Comparison of ENCODE assay signal across 35 mouse cellular contexts in the genomic region with DNA sequence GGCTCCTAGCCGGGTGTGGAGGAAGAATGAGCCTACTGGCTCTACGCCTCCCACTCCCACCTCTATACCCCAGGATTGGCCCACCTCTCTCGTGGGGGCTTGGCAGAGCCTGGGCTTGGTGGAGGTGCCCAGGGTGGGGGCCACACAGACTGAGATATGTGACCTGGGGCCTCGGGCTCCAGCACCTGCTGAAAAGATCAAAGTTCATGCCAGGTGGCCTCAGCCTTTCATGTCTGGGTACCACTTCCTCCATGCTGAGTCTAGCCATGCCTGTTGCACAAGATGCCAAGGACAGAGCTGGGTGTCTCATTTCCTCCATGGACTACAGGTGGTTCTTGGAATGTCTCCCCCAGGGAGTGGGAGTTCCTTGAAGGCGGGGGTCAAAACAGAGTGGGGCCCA. TPM values are rescaled to one million over a fixed set of nuclear protein-coding genes. Genes with fewer than 3 reads are reported as not detected.
A peak's percentile ranks its signal among the peaks of the same experiment; 100 is the strongest.
DNase-seq lines count a peak whose midpoint lies in the region; ATAC-seq and TF ChIP-seq lines count a peak whose summit lies in the region.
"Had no signal": no experiment of that assay in that cellular context is flagged by ENCODE, and none has a peak within 500 bp of the region (broad histone marks: within the 10 kb centered on the region; RNA-seq: fewer than 3 reads in every experiment).

No protein-coding gene starts in this region.

- TF ChIP-seq CTCF in gastrocnemius, adult 2 months (IDR thresholded peaks at IDR 0.05) = no peak

- no peak overlapping the region for H3K4me3 ChIP-seq in kidney, embryonic 14.5 days (ENCODE audit: low read length)
- no peak overlapping the region for H3K4me3 ChIP-seq in intestine, embryonic 15.5 days (replicated peaks)
- no peak overlapping the region for H3K4me3 ChIP-seq in stomach, embryonic 16.5 days (replicated peaks; ENCODE audit: low read length)
- no peak overlapping the region for H3K4me3 ChIP-seq in forebrain, embryonic 12.5 days (replicated peaks)
- no peak overlapping the region for H3K4me3 ChIP-seq in gastrocnemius, adult 2 months
- H3K4me3 ChIP-seq: embryonic facial prominence, embryonic 12.5 days; forebrain, embryonic 15.5 days; heart, embryonic 13.5 days; limb, embryonic 12.5 days; liver, embryonic 15.5 days; lung, embryonic 15.5 days had no signal

- H3K27ac ChIP-seq in kidney, embryonic 14.5 days (ENCODE audit: low read depth, low read length) = peak overlapping the region; percentile 8; the same call in 1 of the 2 replicates
- H3K27ac ChIP-seq in intestine, embryonic 15.5 days = peak overlapping the region; percentile 45
- H3K27ac ChIP-seq in stomach, embryonic 16.5 days (ENCODE audit: low read length) = no peak overlapping the region
- no peak overlapping the region for H3K27ac ChIP-seq in forebrain, embryonic 12.5 days
- H3K27ac ChIP-seq in gastrocnemius, adult 2 months = no peak overlapping the region
- H3K27ac ChIP-seq: embryonic facial prominence, embryonic 12.5 days; forebrain, embryonic 15.5 days; heart, embryonic 13.5 days; limb, embryonic 12.5 days; liver, embryonic 15.5 days; lung, embryonic 15.5 days had no signal

- no peak for ATAC-seq in kidney, embryonic 14.5 days (ENCODE audit: low FRiP score, low TSS enrichment)
- peak; percentile 44 for ATAC-seq in intestine, embryonic 15.5 days
- peak; percentile 5; the same call in 1 of the 2 replicates for ATAC-seq in stomach, embryonic 16.5 days (ENCODE audit: insufficient read depth, low FRiP score)
- no peak for ATAC-seq in inflammation-experienced regulatory T-cells, adult 6 months
- ATAC-seq in forebrain, embryonic 12.5 days (ENCODE audit: low FRiP score) = no peak
- ATAC-seq: CD4-positive, CD25-positive, alpha-beta regulatory T cell, adult 4 months; forebrain, embryonic 15.5 days; hindbrain, embryonic 16.5 days; midbrain, embryonic 16.5 days had no signal

- H3K36me3 ChIP-seq in kidney, embryonic 14.5 days (ENCODE audit: control insufficient read depth, insufficient read depth, low read length) = no peaks in the 10 kb centered on the region
- H3K36me3 ChIP-seq in intestine, embryonic 15.5 days = no peaks in the 10 kb centered on the region
- no peaks in the 10 kb centered on the region for H3K36me3 ChIP-seq in stomach, embryonic 16.5 days (ENCODE audit: control insufficient read depth, insufficient read depth, low read length)
- H3K36me3 ChIP-seq in forebrain, embryonic 12.5 days (replicated peaks) = no peaks in the 10 kb centered on the region
- H3K36me3 ChIP-seq: embryonic facial prominence, embryonic 12.5 days; forebrain, embryonic 15.5 days; heart, embryonic 13.5 days; limb, embryonic 12.5 days; liver, embryonic 15.5 days; lung, embryonic 15.5 days had no signal

- no peaks in the 10 kb centered on the region; the same call in 1 of the 2 replicates for H3K27me3 ChIP-seq in kidney, embryonic 14.5 days (ENCODE audit: control insufficient read depth, insufficient read depth, low read length)
- no peaks in the 10 kb centered on the region for H3K27me3 ChIP-seq in intestine, embryonic 15.5 days (replicated peaks)
- 0 out of 2 replicates have a peak, but pooled peaks cover under 1% of the 10 kb centered on the region for H3K27me3 ChIP-seq in stomach, embryonic 16.5 days (ENCODE audit: control insufficient read depth, insufficient read depth, low read length)
- H3K27me3 ChIP-seq in forebrain, embryonic 12.5 days = peaks cover 12% of the 10 kb centered on the region
- H3K27me3 ChIP-seq: forebrain, embryonic 15.5 days; liver, embryonic 15.5 days; lung, embryonic 15.5 days had no signal

- H3K4me2 ChIP-seq in kidney, embryonic 14.5 days (replicated peaks; ENCODE audit: low read depth, low read length) = no peak overlapping the region
- peak overlapping the region; percentile 20 for H3K4me2 ChIP-seq in intestine, embryonic 15.5 days (replicated peaks)
- H3K4me2 ChIP-seq in stomach, embryonic 16.5 days (ENCODE audit: low read depth, low read length) = no peak overlapping the region
- no peak overlapping the region for H3K4me2 ChIP-seq in forebrain, embryonic 12.5 days
- H3K4me2 ChIP-seq: embryonic facial prominence, embryonic 12.5 days; forebrain, embryonic 15.5 days; heart, embryonic 13.5 days; limb, embryonic 12.5 days; liver, embryonic 15.5 days; lung, embryonic 15.5 days; midbrain, embryonic 11.5 days had no signal

- intact Hi-C loops in gastrocnemius, adult 2 months (cut with DNase I) = no loop called here

- no peaks in the 10 kb centered on the region for H3K9me3 ChIP-seq in kidney, embryonic 14.5 days (ENCODE audit: control insufficient read depth, low read length)
- H3K9me3 ChIP-seq in intestine, embryonic 15.5 days = no peaks in the 10 kb centered on the region
- H3K9me3 ChIP-seq in stomach, embryonic 16.5 days (replicated peaks; ENCODE audit: control insufficient read depth, low read length) = no peaks in the 10 kb centered on the region
- no peaks in the 10 kb centered on the region for H3K9me3 ChIP-seq in forebrain, embryonic 12.5 days
- H3K9me3 ChIP-seq: embryonic facial prominence, embryonic 12.5 days; forebrain, embryonic 15.5 days; heart, embryonic 13.5 days; limb, embryonic 12.5 days; liver, embryonic 15.5 days; lung, embryonic 15.5 days had no signal

- WGBS in kidney, embryonic 14.5 days = 79% methylated on average over 5 of the region's 5 CpGs
- 76% methylated on average over 5 of the region's 5 CpGs for WGBS in intestine, embryonic 15.5 days
- WGBS in stomach, embryonic 16.5 days = 81% methylated on average over 5 of the region's 5 CpGs
- 90% methylated on average over 5 of the region's 5 CpGs for WGBS in forebrain, embryonic 12.5 days

- H3K4me1 ChIP-seq in kidney, embryonic 14.5 days (ENCODE audit: control insufficient read depth, insufficient read depth, low read length) = no peaks in the 10 kb centered on the region
- H3K4me1 ChIP-seq in intestine, embryonic 15.5 days (replicated peaks) = peaks cover 14% of the 10 kb centered on the region; the same call in 1 of the 2 replicates
- H3K4me1 ChIP-seq in stomach, embryonic 16.5 days (ENCODE audit: control insufficient read depth, insufficient read depth, low read length) = no peaks in the 10 kb centered on the region
- no peaks in the 10 kb centered on the region for H3K4me1 ChIP-seq in forebrain, embryonic 12.5 days
- H3K4me1 ChIP-seq: embryonic facial prominence, embryonic 12.5 days; forebrain, embryonic 15.5 days; heart, embryonic 13.5 days; limb, embryonic 12.5 days; liver, embryonic 15.5 days; lung, embryonic 15.5 days had no signal

- no peak for DNase-seq in kidney, adult 11 months
- peak; percentile 70 for DNase-seq in thymus, postnatal 14 days
- DNase-seq in gastrocnemius, adult 2 months = no peak
- DNase-seq: adrenal gland, postnatal 25 days; cerebellum, adult 11-12 months; cerebellum, adult 9-11 months; embryo, embryonic 11 days; heart, postnatal 10 days; layer of hippocampus, adult 9-11 months; spleen, adult 18-20 months had no signal

- H3K9ac ChIP-seq in kidney, embryonic 14.5 days (ENCODE audit: low read depth, low read length) = no peak overlapping the region
- no peak overlapping the region for H3K9ac ChIP-seq in intestine, embryonic 15.5 days
- H3K9ac ChIP-seq in stomach, embryonic 16.5 days (ENCODE audit: low read length) = no peak overlapping the region
- no peak overlapping the region for H3K9ac ChIP-seq in forebrain, embryonic 12.5 days
- H3K9ac ChIP-seq: embryonic facial prominence, embryonic 12.5 days; forebrain, embryonic 15.5 days; heart, embryonic 13.5 days; limb, embryonic 12.5 days; liver, embryonic 15.5 days; lung, embryonic 15.5 days had no signal

RNA-seq across cellular contexts. Expression of a gene that starts 5.6 kb away (rescaled TPM):
- 60.0 and 70.3 TPM in 2 replicates for polyA plus RNA-seq in kidney, embryonic 14.5 days (2014; fragmentation: Nextera tagmentation; extraction: Ambion mirVana)
- polyA plus RNA-seq in intestine, embryonic 15.5 days (2015; fragmentation: Nextera tagmentation; extraction: Ambion mirVana) = 67.1 and 77.3 TPM in 2 replicates
- polyA plus RNA-seq in stomach, embryonic 16.5 days (2015; fragmentation: Nextera tagmentation; extraction: Ambion mirVana) = 27.3 and 27.4 TPM in 2 replicates
- polyA plus RNA-seq in inflammation-experienced regulatory T-cells, adult 6 months (2017; shearing (Covaris generic)) = not detected
- polyA plus RNA-seq in forebrain, embryonic 12.5 days (2016; fragmentation: Nextera tagmentation; extraction: Ambion mirVana) = not detected in 2 replicates
- not detected for total RNA-seq in gastrocnemius, adult 2 months (2021)
- total RNA-seq: adrenal gland, postnatal 25 days; gastrocnemius, adult 8-10 months; gastrocnemius, postnatal 4 days; heart, adult 8-10 months; heart, postnatal 10 days; left cerebral cortex, adult 18-20 months; left cerebral cortex, postnatal 25 days; megakaryocyte, adult 5-6 weeks; neutrophil, adult 5-6 weeks had no signal
- polyA plus RNA-seq: CD4-positive, CD25-positive, alpha-beta regulatory T cell, adult 4 months; forebrain, embryonic 15.5 days; frontal cortex, adult 2 months; hindbrain, embryonic 11.5 days; hindbrain, embryonic 16.5 days; midbrain, embryonic 11.5 days; neural tube, embryonic 11.5 days had no signal

RNA-seq across cellular contexts. Expression of a gene that starts 11.7 kb away (rescaled TPM):
- 1.2 and 1.6 TPM in 2 replicates for polyA plus RNA-seq in kidney, embryonic 14.5 days (2014; fragmentation: Nextera tagmentation; extraction: Ambion mirVana)
- 48.8 and 71.7 TPM in 2 replicates for polyA plus RNA-seq in intestine, embryonic 15.5 days (2015; fragmentation: Nextera tagmentation; extraction: Ambion mirVana)
- polyA plus RNA-seq in stomach, embryonic 16.5 days (2015; fragmentation: Nextera tagmentation; extraction: Ambion mirVana) = 86.7 and 116 TPM in 2 replicates
- polyA plus RNA-seq in inflammation-experienced regulatory T-cells, adult 6 months (2017; shearing (Covaris generic)) = not detected
- not detected in 2 replicates for polyA plus RNA-seq in forebrain, embryonic 12.5 days (2016; fragmentation: Nextera tagmentation; extraction: Ambion mirVana)
- not detected for total RNA-seq in gastrocnemius, adult 2 months (2021)
- total RNA-seq: adrenal gland, postnatal 25 days; gastrocnemius, adult 8-10 months; heart, adult 8-10 months; heart, postnatal 10 days; left cerebral cortex, adult 18-20 months; left cerebral cortex, postnatal 25 days; megakaryocyte, adult 5-6 weeks; neutrophil, adult 5-6 weeks had no signal
- polyA plus RNA-seq: CD4-positive, CD25-positive, alpha-beta regulatory T cell, adult 4 months; forebrain, embryonic 15.5 days; hindbrain, embryonic 11.5 days; hindbrain, embryonic 16.5 days; midbrain, embryonic 11.5 days; midbrain, embryonic 16.5 days had no signal

RNA-seq across cellular contexts. Expression of a gene that starts 47.5 kb away (rescaled TPM):
- polyA plus RNA-seq in kidney, embryonic 14.5 days (2014; fragmentation: Nextera tagmentation; extraction: Ambion mirVana) = 8.8 and 10.6 TPM in 2 replicates
- 13.1 and 13.3 TPM in 2 replicates for polyA plus RNA-seq in intestine, embryonic 15.5 days (2015; fragmentation: Nextera tagmentation; extraction: Ambion mirVana)
- polyA plus RNA-seq in stomach, embryonic 16.5 days (2015; fragmentation: Nextera tagmentation; extraction: Ambion mirVana) = 13.3 and 15.0 TPM in 2 replicates
- polyA plus RNA-seq in inflammation-experienced regulatory T-cells, adult 6 months (2017; shearing (Covaris generic)) = 1 to 10 TPM in 1 of 3 experiments, under 1 TPM in 2; 0.11 to 1.2 (median 0.65) TPM
- polyA plus RNA-seq in forebrain, embryonic 12.5 days (2016; fragmentation: Nextera tagmentation; extraction: Ambion mirVana) = 3.7 and 4.1 TPM in 2 replicates
- under 1 TPM; 0.23 to 0.75 TPM for total RNA-seq in gastrocnemius, adult 2 months (2021)

Comparison
In these comparisons a context has a peak if more than half of its experiments do, and no peak if none do; other contexts are left out.
1. ATAC-seq: peak in intestine, embryonic 15.5 days (single experiment) and stomach, embryonic 16.5 days (single experiment); none in kidney, embryonic 14.5 days (single experiment), inflammation-experienced regulatory T-cells, adult 6 months (single experiment) and forebrain, embryonic 12.5 days (single experiment).
2. H3K27ac ChIP-seq: peak in kidney, embryonic 14.5 days (single experiment) and intestine, embryonic 15.5 days (single experiment); none in stomach, embryonic 16.5 days (single experiment), forebrain, embryonic 12.5 days (single experiment) and gastrocnemius, adult 2 months (single experiment).
3. RNA of a gene that starts 5.6 kb away (polyA plus RNA-seq): 60.0 to 70.3 TPM in kidney, embryonic 14.5 days, 67.1 to 77.3 TPM in intestine, embryonic 15.5 days and 27.3 to 27.4 TPM in stomach, embryonic 16.5 days; not detected in inflammation-experienced regulatory T-cells, adult 6 months and not detected in forebrain, embryonic 12.5 days; every median in the first group is over 10 times any median in the second.
4. RNA of a gene that starts 11.7 kb away (polyA plus RNA-seq): 86.7 to 116 TPM in stomach, embryonic 16.5 days and 48.8 to 71.7 TPM in intestine, embryonic 15.5 days; 1.2 to 1.6 TPM in kidney, embryonic 14.5 days, not detected in forebrain, embryonic 12.5 days and not detected in inflammation-experienced regulatory T-cells, adult 6 months; every median in the first group is over 10 times any median in the second.